Comparison of ENCODE assay signal across 1 mouse cellular context in the genomic region with DNA sequence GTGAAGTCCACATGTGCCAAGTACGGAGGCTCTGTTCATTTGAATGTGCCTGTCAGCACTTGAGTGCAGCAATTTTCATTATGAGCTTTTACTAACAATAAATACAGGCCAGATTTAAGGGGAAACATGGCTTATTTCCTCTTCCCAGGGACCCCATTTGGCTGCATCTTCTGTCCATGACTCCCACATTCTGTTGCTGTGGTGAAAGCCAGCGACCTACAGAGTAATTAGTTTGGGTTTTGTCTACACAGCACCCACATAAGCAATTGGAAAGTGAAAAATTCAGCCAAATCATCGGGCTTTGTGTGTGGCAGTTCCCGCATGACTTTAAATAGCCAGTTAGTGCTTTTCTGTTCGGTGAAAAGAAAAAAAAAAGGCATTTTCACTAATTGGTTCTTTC.
TF ChIP-seq lines count a peak whose summit lies in the region.

No protein-coding gene starts in this region.

TF ChIP-seq in MEL, 35 proteins besides CTCF, POLR2A, EP300 and RAD21 (continued from another document):
- TF ChIP-seq KAT2A (conservative IDR thresholded peaks at IDR 0.05; ENCODE audit: low read depth, low read length) (no peak), MEF2A (IDR thresholded peaks at IDR 0.05; ENCODE audit: extremely low read depth, insufficient replicate concordance, low read depth, low read length, poor library complexity, severe bottlenecking) (no peak), TBP (IDR thresholded peaks at IDR 0.05; ENCODE audit: low read depth, low read length) (no peak)
